Mouse (Mus musculus): ENCODE results near the gene Prune1. TPM values are rescaled to one million over a fixed set of nuclear protein-coding genes. Genes with fewer than 3 reads are reported as not detected.

Prune1 gene
- polyA plus RNA-seq, 1 experiment from 2014 or later, result 26.8 TPM

GRCm38 (mm10) chr3:95294718-95295117 lies 12.8 kb upstream of the Prune1 start:
- no peaks in the 10 kb centered on the region for H3K9me3 ChIP-seq (ENCODE audit: control insufficient read depth, low read length)
- no peak overlapping the region for H3K4me3 ChIP-seq (ENCODE audit: low read depth, low read length)
- DNase-seq (ENCODE audit: low spot score), result no peak
- WGBS, result 88% methylated on average over 5 of the region's 5 CpGs
- H3K27ac ChIP-seq (replicated peaks; ENCODE audit: low read depth, low read length), result no peak overlapping the region
- no peak overlapping the region for H3K9ac ChIP-seq (ENCODE audit: low read length)
- no peak for ATAC-seq (ENCODE audit: insufficient number of reproducible peaks, low FRiP score, low TSS enrichment, low read depth)
- H3K4me2 ChIP-seq (ENCODE audit: low read depth, severe bottlenecking), result no peak overlapping the region
- H3K27me3 ChIP-seq (ENCODE audit: control insufficient read depth, insufficient read depth, low read length), result no peaks in the 10 kb centered on the region
- H3K4me1 ChIP-seq (ENCODE audit: control insufficient read depth, insufficient read depth, low read length), result no peaks in the 10 kb centered on the region; the same call in 1 of the 2 replicates
- no peaks in the 10 kb centered on the region for H3K36me3 ChIP-seq (ENCODE audit: control insufficient read depth, insufficient read depth, low read length)

GRCm38 (mm10) chr3:95294316-95294715 lies 12.4 kb upstream of the Prune1 start:
- no peak overlapping the region for H3K27ac ChIP-seq (replicated peaks; ENCODE audit: low read depth, low read length)
- no peak overlapping the region for H3K4me2 ChIP-seq (ENCODE audit: low read depth, severe bottlenecking)
- no peaks in the 10 kb centered on the region; the same call in 1 of the 2 replicates for H3K4me1 ChIP-seq (ENCODE audit: control insufficient read depth, insufficient read depth, low read length)
- H3K9ac ChIP-seq (ENCODE audit: low read length), result no peak overlapping the region
- H3K36me3 ChIP-seq (ENCODE audit: control insufficient read depth, insufficient read depth, low read length), result no peaks in the 10 kb centered on the region
- no peak overlapping the region for H3K4me3 ChIP-seq (ENCODE audit: low read depth, low read length)
- no peaks in the 10 kb centered on the region for H3K9me3 ChIP-seq (ENCODE audit: control insufficient read depth, low read length)
- WGBS, result 85% methylated on average over 7 of the region's 7 CpGs
- no peak for ATAC-seq (ENCODE audit: insufficient number of reproducible peaks, low FRiP score, low TSS enrichment, low read depth)
- no peaks in the 10 kb centered on the region for H3K27me3 ChIP-seq (ENCODE audit: control insufficient read depth, insufficient read depth, low read length)
- no peak for DNase-seq (ENCODE audit: low spot score)

- 83% methylated on average over 11 of the region's 11 CpGs for WGBS
- no peak overlapping the region for H3K9ac ChIP-seq (ENCODE audit: low read length)
- no peaks in the 10 kb centered on the region for H3K9me3 ChIP-seq (ENCODE audit: control insufficient read depth, low read length)
- H3K27me3 ChIP-seq (ENCODE audit: control insufficient read depth, insufficient read depth, low read length), result no peaks in the 10 kb centered on the region
- DNase-seq (ENCODE audit: low spot score) (no peak), ATAC-seq (ENCODE audit: insufficient number of reproducible peaks, low FRiP score, low TSS enrichment, low read depth) (no peak)
- H3K4me3 ChIP-seq (ENCODE audit: low read depth, low read length), result no peak overlapping the region
- H3K4me2 ChIP-seq (ENCODE audit: low read depth, severe bottlenecking), result no peak overlapping the region
- H3K27ac ChIP-seq (replicated peaks; ENCODE audit: low read depth, low read length), result no peak overlapping the region
- no peaks in the 10 kb centered on the region; the same call in 1 of the 2 replicates for H3K4me1 ChIP-seq (ENCODE audit: control insufficient read depth, insufficient read depth, low read length)
- H3K36me3 ChIP-seq (ENCODE audit: control insufficient read depth, insufficient read depth, low read length), result no peaks in the 10 kb centered on the region
These were observed 11.7 kb upstream of the Prune1 start for GRCm38 (mm10) chr3:95293537-95293936.

GRCm38 (mm10) chr3:95292899-95293298 lies 11.0 kb upstream of the Prune1 start:
- Histone ChIP-seq H3K9ac (ENCODE audit: low read length) (no peak overlapping the region), H3K27me3 (ENCODE audit: control insufficient read depth, insufficient read depth, low read length) (no peaks in the 10 kb centered on the region), H3K4me2 (ENCODE audit: low read depth, severe bottlenecking) (no peak overlapping the region), H3K4me3 (ENCODE audit: low read depth, low read length) (no peak overlapping the region), H3K27ac (replicated peaks; ENCODE audit: low read depth, low read length) (no peak overlapping the region), H3K36me3 (ENCODE audit: control insufficient read depth, insufficient read depth, low read length) (peaks cover 2% of the 10 kb centered on the region; the same call in 1 of the 2 replicates), H3K4me1 (ENCODE audit: control insufficient read depth, insufficient read depth, low read length) (no peaks in the 10 kb centered on the region; the same call in 1 of the 2 replicates), H3K9me3 (ENCODE audit: control insufficient read depth, low read length) (no peaks in the 10 kb centered on the region)
- DNase-seq (ENCODE audit: low spot score), result no peak
- WGBS, result 84% methylated on average over 2 of the region's 2 CpGs
- no peak for ATAC-seq (ENCODE audit: insufficient number of reproducible peaks, low FRiP score, low TSS enrichment, low read depth)

GRCm38 (mm10) chr3:95291041-95291440 lies 9.2 kb upstream of the Prune1 start:
- no peak overlapping the region for H3K4me2 ChIP-seq (ENCODE audit: low read depth, severe bottlenecking)
- H3K27ac ChIP-seq (replicated peaks; ENCODE audit: low read depth, low read length), result no peak overlapping the region
- H3K4me3 ChIP-seq (ENCODE audit: low read depth, low read length), result no peak overlapping the region
- ATAC-seq (ENCODE audit: insufficient number of reproducible peaks, low FRiP score, low TSS enrichment, low read depth) (no peak), DNase-seq (ENCODE audit: low spot score) (no peak)
- 85% methylated on average over 4 of the region's 4 CpGs for WGBS
- H3K9ac ChIP-seq (ENCODE audit: low read length), result no peak overlapping the region
- peaks cover 2% of the 10 kb centered on the region; the same call in 1 of the 2 replicates for H3K36me3 ChIP-seq (ENCODE audit: control insufficient read depth, insufficient read depth, low read length)
- no peaks in the 10 kb centered on the region for H3K27me3 ChIP-seq (ENCODE audit: control insufficient read depth, insufficient read depth, low read length)
- H3K4me1 ChIP-seq (ENCODE audit: control insufficient read depth, insufficient read depth, low read length), result no peaks in the 10 kb centered on the region; the same call in 1 of the 2 replicates
- H3K9me3 ChIP-seq (ENCODE audit: control insufficient read depth, low read length), result no peaks in the 10 kb centered on the region

GRCm38 (mm10) chr3:95290156-95290555 lies 8.3 kb upstream of the Prune1 start:
- H3K27me3 ChIP-seq (ENCODE audit: control insufficient read depth, insufficient read depth, low read length), result no peaks in the 10 kb centered on the region
- peaks cover 2% of the 10 kb centered on the region; the same call in 1 of the 2 replicates for H3K36me3 ChIP-seq (ENCODE audit: control insufficient read depth, insufficient read depth, low read length)
- no peak overlapping the region for H3K9ac ChIP-seq (ENCODE audit: low read length)
- H3K4me1 ChIP-seq (ENCODE audit: control insufficient read depth, insufficient read depth, low read length), result no peaks in the 10 kb centered on the region
- no peak for ATAC-seq (ENCODE audit: insufficient number of reproducible peaks, low FRiP score, low TSS enrichment, low read depth)
- no peak overlapping the region for H3K27ac ChIP-seq (replicated peaks; ENCODE audit: low read depth, low read length)
- H3K4me3 ChIP-seq (ENCODE audit: low read depth, low read length), result no peak overlapping the region
- H3K9me3 ChIP-seq (ENCODE audit: control insufficient read depth, low read length), result no peaks in the 10 kb centered on the region
- WGBS, result 71% methylated on average over 6 of the region's 6 CpGs
- no peak for DNase-seq (ENCODE audit: low spot score)
- no peak overlapping the region for H3K4me2 ChIP-seq (ENCODE audit: low read depth, severe bottlenecking)

GRCm38 (mm10) chr3:95289419-95289818 lies 7.5 kb upstream of the Prune1 start:
- no peak for ATAC-seq (ENCODE audit: insufficient number of reproducible peaks, low FRiP score, low TSS enrichment, low read depth)
- H3K4me1 ChIP-seq (ENCODE audit: control insufficient read depth, insufficient read depth, low read length), result no peaks in the 10 kb centered on the region; the same call in 1 of the 2 replicates
- peaks cover 2% of the 10 kb centered on the region; the same call in 1 of the 2 replicates for H3K36me3 ChIP-seq (ENCODE audit: control insufficient read depth, insufficient read depth, low read length)
- 90% methylated on average over 4 of the region's 4 CpGs for WGBS
- no peak overlapping the region for H3K27ac ChIP-seq (replicated peaks; ENCODE audit: low read depth, low read length)
- DNase-seq (ENCODE audit: low spot score), result no peak
- H3K4me2 ChIP-seq (ENCODE audit: low read depth, severe bottlenecking), result no peak overlapping the region
- H3K4me3 ChIP-seq (ENCODE audit: low read depth, low read length), result no peak overlapping the region
- H3K9me3 ChIP-seq (ENCODE audit: control insufficient read depth, low read length), result no peaks in the 10 kb centered on the region
- H3K27me3 ChIP-seq (ENCODE audit: control insufficient read depth, insufficient read depth, low read length), result no peaks in the 10 kb centered on the region
- H3K9ac ChIP-seq (ENCODE audit: low read length), result no peak overlapping the region

GRCm38 (mm10) chr3:95287541-95287940 lies 5.7 kb upstream of the Prune1 start:
- H3K27ac ChIP-seq (replicated peaks; ENCODE audit: low read depth, low read length), result no peak overlapping the region
- DNase-seq (ENCODE audit: low spot score), result no peak
- no peak overlapping the region for H3K4me2 ChIP-seq (ENCODE audit: low read depth, severe bottlenecking)
- no peak for ATAC-seq (ENCODE audit: insufficient number of reproducible peaks, low FRiP score, low TSS enrichment, low read depth)
- peaks cover 8% of the 10 kb centered on the region for H3K4me1 ChIP-seq (ENCODE audit: control insufficient read depth, insufficient read depth, low read length)
- no peaks in the 10 kb centered on the region for H3K9me3 ChIP-seq (ENCODE audit: control insufficient read depth, low read length)
- no peak overlapping the region for H3K4me3 ChIP-seq (ENCODE audit: low read depth, low read length)
- H3K9ac ChIP-seq (ENCODE audit: low read length), result no peak overlapping the region
- H3K27me3 ChIP-seq (ENCODE audit: control insufficient read depth, insufficient read depth, low read length), result no peaks in the 10 kb centered on the region
- 93% methylated on average over 3 of the region's 3 CpGs for WGBS
- peaks cover 2% of the 10 kb centered on the region; the same call in 1 of the 2 replicates for H3K36me3 ChIP-seq (ENCODE audit: control insufficient read depth, insufficient read depth, low read length)

GRCm38 (mm10) chr3:95286510-95286909 lies 4.6 kb upstream of the Prune1 start:
- DNase-seq (ENCODE audit: low spot score), result no peak
- no peak for ATAC-seq (ENCODE audit: insufficient number of reproducible peaks, low FRiP score, low TSS enrichment, low read depth)

More at GRCm38 (mm10) chr3:95286510-95286909, 4.6 kb upstream of the Prune1 start:
- H3K4me3 ChIP-seq (ENCODE audit: low read depth, low read length), result no peak overlapping the region
- no peak overlapping the region for H3K4me2 ChIP-seq (ENCODE audit: low read depth, severe bottlenecking)
- H3K4me1 ChIP-seq (ENCODE audit: control insufficient read depth, insufficient read depth, low read length), result peaks cover 8% of the 10 kb centered on the region
- no peaks in the 10 kb centered on the region for H3K27me3 ChIP-seq (ENCODE audit: control insufficient read depth, insufficient read depth, low read length)
- H3K9me3 ChIP-seq (ENCODE audit: control insufficient read depth, low read length), result no peaks in the 10 kb centered on the region
- H3K36me3 ChIP-seq (ENCODE audit: control insufficient read depth, insufficient read depth, low read length), result peaks cover 2% of the 10 kb centered on the region; the same call in 1 of the 2 replicates
- 86% methylated on average over 7 of the region's 7 CpGs for WGBS
- no peak overlapping the region for H3K9ac ChIP-seq (ENCODE audit: low read length)
- H3K27ac ChIP-seq (replicated peaks; ENCODE audit: low read depth, low read length), result no peak overlapping the region

Measured in limb, embryonic 11.5 days (tissue).